Mouse (Mus musculus) midbrain, embryonic 13.5 days (tissue): ENCODE data around the gene Map1lc3b. TPM values are rescaled to one million over a fixed set of nuclear protein-coding genes. Genes with fewer than 3 reads are reported as not detected.
A peak's percentile ranks its signal among the peaks of the same experiment; 100 is the strongest.
"Not testable (repeated sequence)": the region's sequence is repeated elsewhere in the genome, so short reads cannot be mapped to it uniquely, and the experiment has no call there.

ENCODE experiments used
- ATAC-seq: fragments of 200-750 bp; cut with Nextera tagmentation; 2 replicates; pipeline ENCODE4 v1.8.0; 2017; ENCODE audit warnings: mild to moderate bottlenecking, moderate TSS enrichment, moderate library complexity
- H3K27ac ChIP-seq: fragments of 300-500 bp; sonication (generic); 2 replicates; pipeline ENCODE4 v1.5.1; 2015; ENCODE audit warnings: inconsistent platforms, mild to moderate bottlenecking, moderate library complexity
- H3K27me3 ChIP-seq: fragments of 300-500 bp; sonication (generic); 2 replicates; pipeline ENCODE4 v1.6.1; 2015; ENCODE audit warnings: mild to moderate bottlenecking, inconsistent platforms
- H3K36me3 ChIP-seq: fragments of 300-500 bp; sonication (generic); 2 replicates; pipeline ENCODE4 v1.6.1; 2015; ENCODE audit warnings: mild to moderate bottlenecking, inconsistent platforms
- H3K4me1 ChIP-seq: fragments of 300-500 bp; sonication (generic); replicated peaks from 2 replicates; pipeline ENCODE4 v1.6.1; 2015; ENCODE audit warnings: inconsistent platforms
- H3K4me2 ChIP-seq: fragments of 300-500 bp; sonication (generic); replicated peaks from 2 replicates; pipeline ENCODE4 v1.6.1; 2015; ENCODE audit warnings: moderate library complexity, mild to moderate bottlenecking, inconsistent platforms
- H3K4me3 ChIP-seq: fragments of 300-500 bp; sonication (generic); replicated peaks from 2 replicates; pipeline ENCODE4 v1.5.1; 2015; ENCODE audit warnings: mild to moderate bottlenecking, inconsistent platforms
- H3K9ac ChIP-seq: fragments of 300-500 bp; sonication (generic); replicated peaks from 2 replicates; pipeline ENCODE4 v1.6.1; 2015; ENCODE audit warnings: mild to moderate bottlenecking, inconsistent platforms
- H3K9me3 ChIP-seq: fragments of 300-500 bp; sonication (generic); 2 replicates; pipeline ENCODE4 v1.6.1; 2016; ENCODE audit warnings: mild to moderate bottlenecking, inconsistent platforms
- WGBS: fragments of 180-500 bp; shearing (Covaris S2); methylation state at CpG from one replicate; pipeline ENCODE4 v1.1.7; 2015; 5-methylcytosine and 5-hydroxymethylcytosine counted together
- polyA plus RNA-seq: library from polyadenylated mRNA; unstranded; fragments of >200 nt; fragmentation: Nextera tagmentation; extraction: Ambion mirVana; gene quantifications from 2 replicates; pipeline ENCODE4 v1.2.1, GENCODE M21; 2015

Map1lc3b gene
- polyA plus RNA-seq, 1 experiment from 2014 or later: 371 TPM

DNA sequence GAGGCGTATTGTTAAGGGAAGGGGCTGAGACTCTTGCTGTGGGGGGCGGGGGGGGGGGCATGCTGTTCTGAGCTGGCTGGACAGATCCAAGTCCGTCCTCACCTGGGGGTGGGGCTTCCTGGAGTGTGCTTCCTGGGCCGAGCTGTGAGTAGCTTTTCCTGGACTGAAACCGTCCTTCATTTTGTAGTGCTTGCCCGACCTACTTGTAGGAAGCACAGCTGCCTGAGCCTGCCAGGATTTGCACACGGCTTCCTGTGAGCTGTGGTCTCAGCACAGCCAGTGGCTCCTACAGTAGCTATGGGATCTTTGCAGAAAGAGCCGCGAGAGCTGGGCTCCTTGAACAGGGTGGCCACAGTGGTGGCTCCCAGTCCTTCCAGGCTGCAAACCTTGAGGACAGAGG lies 3.8 kb downstream of the Map1lc3b start:
- no peak overlapping the region for H3K27ac ChIP-seq
- peaks cover 50% of the 10 kb centered on the region for H3K36me3 ChIP-seq
- no peak overlapping the region for H3K9ac ChIP-seq
- H3K4me2 ChIP-seq: no peak overlapping the region
- H3K27me3 ChIP-seq: no peaks in the 10 kb centered on the region
- ATAC-seq: no peak
- WGBS: 87% methylated on average over 9 of the region's 9 CpGs
- H3K4me3 ChIP-seq: no peak overlapping the region
- H3K9me3 ChIP-seq: no peaks in the 10 kb centered on the region
- H3K4me1 ChIP-seq: peaks cover 28% of the 10 kb centered on the region

DNA sequence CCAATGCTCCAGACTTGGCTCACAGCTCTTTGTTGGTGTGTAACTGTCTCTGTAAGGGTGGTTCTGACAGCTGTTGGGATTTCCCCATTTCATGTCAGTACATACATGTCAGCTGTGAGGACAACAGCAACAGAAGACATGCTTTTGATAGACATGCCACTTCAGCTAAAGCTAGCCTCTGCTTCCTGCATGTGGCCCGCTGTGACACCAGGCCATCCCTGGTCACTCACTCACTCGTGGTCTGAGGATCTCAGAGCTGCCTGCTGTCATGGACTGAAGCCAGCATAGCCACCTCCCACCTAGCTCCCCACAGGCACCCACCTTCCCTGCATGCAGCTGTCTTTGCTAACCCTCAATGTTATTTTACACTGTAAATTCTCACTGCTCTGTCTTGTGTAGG lies 7.3 kb downstream of the Map1lc3b start:
- not testable (repeated sequence) for H3K4me2 ChIP-seq, H3K27ac ChIP-seq, H3K9me3 ChIP-seq, H3K4me3 ChIP-seq, H3K4me1 ChIP-seq, H3K9ac ChIP-seq, ATAC-seq, H3K27me3 ChIP-seq
- peaks cover 83% of the 10 kb centered on the region for H3K36me3 ChIP-seq
- 80% methylated on average over 2 of the region's 2 CpGs for WGBS

DNA sequence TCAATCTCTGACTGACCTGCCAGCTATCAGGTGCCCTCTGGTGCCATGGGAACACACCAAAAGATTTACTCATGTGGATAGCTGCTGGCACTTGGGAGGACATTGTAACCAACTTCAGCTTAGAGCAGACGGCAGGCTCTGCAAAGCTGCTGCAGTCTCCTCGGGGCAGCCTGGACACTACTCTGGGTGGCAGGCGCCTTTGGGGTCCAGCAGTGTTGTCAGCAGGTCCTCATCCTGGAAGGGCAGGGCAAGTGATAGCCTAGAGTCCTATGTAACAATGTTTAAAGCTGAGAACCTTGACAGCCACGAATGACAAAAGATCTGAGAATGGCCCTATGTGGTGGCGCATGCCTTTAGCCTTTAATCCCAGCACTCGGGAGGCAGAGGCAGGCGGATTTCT lies 8.0 kb downstream of the Map1lc3b start:
- Histone ChIP-seq H3K4me1 (0 out of 2 replicates have a peak, but pooled peaks cover 3% of the 10 kb centered on the region), H3K27ac (no peak overlapping the region), H3K27me3 (no peaks in the 10 kb centered on the region), H3K36me3 (peaks cover 90% of the 10 kb centered on the region), H3K4me2 (no peak overlapping the region), H3K9me3 (no peaks in the 10 kb centered on the region), H3K9ac (no peak overlapping the region), H3K4me3 (no peak overlapping the region)
- 93% methylated on average over 7 of the region's 7 CpGs for WGBS
- ATAC-seq: no peak

DNA sequence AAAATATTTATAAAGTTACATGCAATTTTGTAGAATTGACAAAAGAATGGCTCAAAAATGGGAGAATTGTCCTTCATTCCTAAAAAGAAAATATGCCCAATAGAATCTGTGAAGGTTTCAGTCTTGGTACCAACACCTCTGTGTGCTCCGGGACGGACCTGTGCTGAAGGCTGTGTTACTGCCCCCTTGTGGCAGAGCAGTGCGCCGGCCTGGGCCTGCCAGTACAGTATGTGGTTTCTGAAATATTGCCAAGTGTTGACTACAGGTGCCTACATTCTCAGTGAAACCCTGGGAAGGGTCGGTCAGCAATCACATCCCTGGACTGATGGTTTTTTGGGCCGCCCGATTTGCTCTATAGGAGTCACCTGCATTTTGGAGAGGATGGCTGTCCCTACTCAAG lies 8.7 kb downstream of the Map1lc3b start:
- no peak overlapping the region for H3K4me3 ChIP-seq
- no peak overlapping the region for H3K4me2 ChIP-seq
- 43% methylated on average over 7 of the region's 7 CpGs for WGBS
- H3K9ac ChIP-seq: no peak overlapping the region
- peak; percentile 82 for ATAC-seq
- H3K4me1 ChIP-seq: no peaks in the 10 kb centered on the region
- peaks cover 87% of the 10 kb centered on the region for H3K36me3 ChIP-seq
- H3K9me3 ChIP-seq: no peaks in the 10 kb centered on the region
- H3K27me3 ChIP-seq: no peaks in the 10 kb centered on the region
- no peak overlapping the region for H3K27ac ChIP-seq

DNA sequence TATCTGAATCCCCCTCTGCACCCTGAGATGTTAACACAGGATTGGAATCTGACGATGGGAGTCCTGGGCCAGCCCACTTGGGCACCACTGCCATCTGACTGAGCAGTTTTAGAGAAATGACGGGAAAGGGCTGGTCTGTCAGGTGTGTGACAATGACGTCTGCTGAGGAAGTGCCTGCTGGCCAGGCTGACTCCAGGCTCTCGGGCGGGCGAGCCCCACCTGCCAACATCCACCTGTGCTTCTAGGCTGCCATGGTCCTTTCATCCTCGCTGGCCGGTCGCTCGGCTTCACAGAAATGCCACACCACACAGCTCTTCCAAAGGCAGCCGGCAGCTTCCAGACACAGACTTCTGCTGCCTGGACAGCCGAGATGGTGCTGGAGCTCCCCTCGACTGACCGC lies 9.7 kb downstream of the Map1lc3b start:
- no peaks in the 10 kb centered on the region for H3K9me3 ChIP-seq
- peaks cover 87% of the 10 kb centered on the region for H3K36me3 ChIP-seq
- no peaks in the 10 kb centered on the region for H3K4me1 ChIP-seq
- H3K9ac ChIP-seq: no peak overlapping the region
- no peak overlapping the region for H3K27ac ChIP-seq
- H3K27me3 ChIP-seq: no peaks in the 10 kb centered on the region
- ATAC-seq: no peak
- no peak overlapping the region for H3K4me3 ChIP-seq
- no peak overlapping the region for H3K4me2 ChIP-seq
- 94% methylated on average over 14 of the region's 14 CpGs for WGBS

DNA sequence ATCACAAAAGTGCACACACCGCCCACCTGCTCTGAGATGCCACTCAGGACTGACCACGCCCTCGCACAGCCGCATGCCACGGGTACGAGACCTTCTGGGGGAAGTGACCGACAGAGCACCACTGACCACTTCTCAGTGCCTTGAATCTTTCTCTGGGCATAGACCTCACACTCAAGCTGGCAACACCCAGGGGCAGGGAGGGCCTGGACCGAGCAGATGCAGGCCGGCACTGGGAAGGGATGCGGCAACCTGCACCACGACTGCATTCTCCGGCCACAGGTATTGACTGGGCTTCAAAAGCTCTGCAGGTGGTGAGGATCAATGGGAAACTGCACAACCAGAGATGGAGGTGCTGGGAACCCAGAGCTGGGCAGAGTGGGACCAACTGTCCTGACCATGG lies 12.2 kb downstream of the Map1lc3b start:
- no peak overlapping the region for H3K9ac ChIP-seq
- H3K36me3 ChIP-seq: peaks cover 91% of the 10 kb centered on the region
- WGBS: 94% methylated on average over 12 of the region's 12 CpGs
- ATAC-seq: no peak
- H3K27me3 ChIP-seq: no peaks in the 10 kb centered on the region
- no peaks in the 10 kb centered on the region for H3K4me1 ChIP-seq
- no peak overlapping the region for H3K4me2 ChIP-seq
- no peak overlapping the region; the same call in 1 of the 2 replicates for H3K27ac ChIP-seq
- no peaks in the 10 kb centered on the region for H3K9me3 ChIP-seq
- H3K4me3 ChIP-seq: no peak overlapping the region

DNA sequence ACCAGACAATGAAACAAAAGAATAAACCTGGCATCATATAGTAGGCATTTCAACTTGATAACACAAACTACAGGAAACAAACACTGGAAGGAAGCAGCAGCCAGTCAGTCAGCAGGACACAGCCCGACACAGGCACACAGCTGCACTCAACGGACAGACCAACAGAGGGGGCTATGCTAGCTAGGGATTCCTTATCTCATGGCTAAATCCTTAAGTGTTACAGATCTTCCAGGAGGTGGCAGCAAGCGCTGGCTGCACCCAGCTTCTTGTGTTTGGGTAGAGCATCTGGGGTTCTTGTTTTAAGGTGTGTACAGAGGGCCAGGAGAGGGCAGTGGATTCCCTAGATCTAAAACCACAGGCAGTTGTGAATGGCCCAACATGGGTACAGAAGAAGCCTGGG lies 12.7 kb downstream of the Map1lc3b start:
- peak; percentile 34; the same call in 1 of the 2 replicates for ATAC-seq
- WGBS: 27% methylated on average over 3 of the region's 3 CpGs

DNA sequence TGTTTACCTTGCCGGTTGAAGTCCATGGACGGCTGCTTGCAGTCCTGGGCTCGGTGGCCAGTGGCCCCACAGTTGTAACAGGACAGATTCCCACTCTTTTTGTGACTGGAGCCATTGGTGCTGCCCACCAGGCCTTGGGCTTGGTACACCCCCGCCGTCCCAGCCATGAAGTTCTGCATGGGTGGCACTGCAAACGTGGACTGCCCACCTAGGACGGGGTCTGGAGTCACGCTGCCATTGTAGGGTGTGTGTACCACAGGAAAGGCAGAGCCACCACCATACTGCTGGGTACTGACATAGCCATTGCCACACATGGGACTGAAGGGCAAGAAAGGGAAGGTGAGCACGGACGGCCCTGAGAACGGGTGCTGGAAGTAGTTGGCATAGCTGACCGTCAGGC lies 13.6 kb downstream of the Map1lc3b start:
- H3K4me1 ChIP-seq: no peaks in the 10 kb centered on the region
- no peak for ATAC-seq
- no peaks in the 10 kb centered on the region for H3K27me3 ChIP-seq
- no peak overlapping the region for H3K4me3 ChIP-seq
- no peaks in the 10 kb centered on the region for H3K9me3 ChIP-seq
- no peak overlapping the region for H3K4me2 ChIP-seq
- H3K9ac ChIP-seq: no peak overlapping the region
- 96% methylated on average over 12 of the region's 12 CpGs for WGBS
- H3K27ac ChIP-seq: no peak overlapping the region
- H3K36me3 ChIP-seq: peaks cover 95% of the 10 kb centered on the region

More for the DNA sequence above, 12.7 kb downstream of the Map1lc3b start:
- Histone ChIP-seq H3K4me3 (no peak overlapping the region), H3K27ac (no peak overlapping the region; the same call in 1 of the 2 replicates), H3K4me2 (no peak overlapping the region), H3K9ac (no peak overlapping the region), H3K4me1 (no peaks in the 10 kb centered on the region), H3K9me3 (no peaks in the 10 kb centered on the region), H3K27me3 (no peaks in the 10 kb centered on the region), H3K36me3 (peaks cover 91% of the 10 kb centered on the region)

DNA sequence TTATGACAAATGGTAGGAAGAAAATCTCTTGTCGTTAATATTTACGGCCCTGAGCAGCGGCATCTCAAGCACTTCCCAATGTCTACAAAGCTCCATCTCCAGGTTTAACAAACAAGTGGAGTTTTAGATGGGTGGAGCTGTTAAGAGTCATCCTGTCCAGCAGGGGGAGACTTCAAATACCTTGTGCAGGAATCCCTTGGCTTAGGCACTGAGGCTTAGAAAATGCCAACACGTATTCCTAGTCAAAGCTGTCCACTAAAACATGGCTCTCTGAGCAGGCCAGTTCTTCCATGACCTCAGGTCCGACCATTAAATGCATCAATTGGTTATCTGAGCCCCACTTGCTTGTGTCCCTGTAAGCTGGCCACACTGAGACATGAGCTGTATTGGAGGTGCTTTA lies 17.5 kb downstream of the Map1lc3b start:
- ATAC-seq: no peak
- H3K4me2 ChIP-seq: no peak overlapping the region
- H3K27me3 ChIP-seq: no peaks in the 10 kb centered on the region
- H3K36me3 ChIP-seq: peaks cover 83% of the 10 kb centered on the region
- no peak overlapping the region for H3K27ac ChIP-seq
- no peaks in the 10 kb centered on the region for H3K4me1 ChIP-seq
- WGBS: 97% methylated on average over 5 of the region's 5 CpGs
- H3K4me3 ChIP-seq: no peak overlapping the region
- H3K9me3 ChIP-seq: no peaks in the 10 kb centered on the region
- no peak overlapping the region for H3K9ac ChIP-seq

DNA sequence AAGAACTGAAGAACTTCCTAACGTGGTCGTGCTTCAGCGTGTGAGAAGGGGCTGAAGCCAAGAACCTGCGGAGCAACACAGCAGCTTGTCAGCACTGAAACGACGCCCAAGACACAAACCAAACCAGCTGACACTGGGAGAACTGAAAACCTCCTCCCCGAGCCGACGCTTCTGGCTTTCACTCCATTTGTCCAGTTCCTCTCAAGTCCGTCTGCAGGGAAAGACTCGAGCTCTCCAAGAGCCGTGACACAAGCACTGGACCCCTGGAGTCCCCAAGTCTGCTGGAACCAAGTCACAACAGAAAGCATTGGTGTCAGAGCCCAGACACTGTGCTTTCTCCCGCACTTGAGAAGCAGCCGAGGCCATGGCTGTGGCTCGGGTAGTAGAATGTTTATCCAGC lies 19.1 kb downstream of the Map1lc3b start:
- no peak for ATAC-seq
- no peak overlapping the region for H3K4me3 ChIP-seq
- no peaks in the 10 kb centered on the region for H3K9me3 ChIP-seq
- no peak overlapping the region for H3K4me2 ChIP-seq
- peaks cover 3% of the 10 kb centered on the region; the same call in 1 of the 2 replicates for H3K4me1 ChIP-seq
- peaks cover 69% of the 10 kb centered on the region for H3K36me3 ChIP-seq
- no peak overlapping the region for H3K27ac ChIP-seq
- H3K27me3 ChIP-seq: no peaks in the 10 kb centered on the region
- no peak overlapping the region for H3K9ac ChIP-seq
- 93% methylated on average over 15 of the region's 15 CpGs for WGBS

DNA sequence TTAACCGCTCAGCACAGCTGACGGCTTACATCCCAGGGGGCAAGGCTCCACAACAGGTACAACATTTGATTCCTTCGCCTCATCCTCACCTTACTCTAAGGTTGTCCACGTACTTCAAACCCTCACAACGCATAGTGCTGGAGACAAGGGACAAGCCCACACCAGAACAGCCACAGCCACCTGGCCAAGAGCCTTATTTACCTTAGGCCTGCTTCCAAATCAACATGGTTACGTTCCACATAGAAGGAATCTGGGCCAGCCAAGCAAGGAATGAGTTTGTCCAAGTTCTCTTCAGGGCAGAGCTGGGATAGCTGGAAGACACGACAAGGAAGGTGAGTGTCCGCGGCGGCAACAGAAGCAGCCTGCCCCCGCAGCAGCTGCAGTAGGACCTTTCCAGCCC lies 19.8 kb downstream of the Map1lc3b start:
- Histone ChIP-seq H3K4me3 (no peak overlapping the region), H3K9me3 (no peaks in the 10 kb centered on the region), H3K4me2 (no peak overlapping the region), H3K27me3 (no peaks in the 10 kb centered on the region), H3K27ac (no peak overlapping the region), H3K4me1 (peaks cover 3% of the 10 kb centered on the region; the same call in 1 of the 2 replicates), H3K9ac (no peak overlapping the region), H3K36me3 (peaks cover 63% of the 10 kb centered on the region)
- 94% methylated on average over 11 of the region's 11 CpGs for WGBS
- no peak for ATAC-seq

DNA sequence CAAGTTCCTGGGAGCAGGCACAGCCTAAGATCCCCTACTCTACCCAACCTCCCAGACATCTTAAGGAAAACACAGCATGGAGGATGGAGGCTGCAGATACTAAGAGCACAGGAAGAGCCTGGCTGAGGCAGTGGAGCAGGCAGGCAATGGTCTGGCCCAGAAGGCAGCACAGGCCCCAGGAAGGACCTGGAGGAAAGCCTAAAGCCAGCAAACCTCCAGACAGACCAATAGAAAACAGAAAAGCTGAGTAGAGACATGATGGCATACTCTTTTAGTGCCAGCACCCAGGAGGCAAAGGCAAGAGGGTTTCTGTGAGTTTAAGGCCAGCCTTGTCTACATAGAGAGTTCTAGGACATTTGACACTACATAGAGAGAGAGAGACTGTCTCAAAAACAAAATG lies 23.3 kb downstream of the Map1lc3b start:
- Histone ChIP-seq H3K9me3 (no peaks in the 10 kb centered on the region), H3K4me2 (no peak overlapping the region), H3K9ac (no peak overlapping the region), H3K36me3 (peaks cover 59% of the 10 kb centered on the region), H3K27me3 (no peaks in the 10 kb centered on the region), H3K4me1 (peaks cover 3% of the 10 kb centered on the region; the same call in 1 of the 2 replicates), H3K27ac (no peak overlapping the region; the same call in 1 of the 2 replicates), H3K4me3 (no peak overlapping the region)
- no peak for ATAC-seq

DNA sequence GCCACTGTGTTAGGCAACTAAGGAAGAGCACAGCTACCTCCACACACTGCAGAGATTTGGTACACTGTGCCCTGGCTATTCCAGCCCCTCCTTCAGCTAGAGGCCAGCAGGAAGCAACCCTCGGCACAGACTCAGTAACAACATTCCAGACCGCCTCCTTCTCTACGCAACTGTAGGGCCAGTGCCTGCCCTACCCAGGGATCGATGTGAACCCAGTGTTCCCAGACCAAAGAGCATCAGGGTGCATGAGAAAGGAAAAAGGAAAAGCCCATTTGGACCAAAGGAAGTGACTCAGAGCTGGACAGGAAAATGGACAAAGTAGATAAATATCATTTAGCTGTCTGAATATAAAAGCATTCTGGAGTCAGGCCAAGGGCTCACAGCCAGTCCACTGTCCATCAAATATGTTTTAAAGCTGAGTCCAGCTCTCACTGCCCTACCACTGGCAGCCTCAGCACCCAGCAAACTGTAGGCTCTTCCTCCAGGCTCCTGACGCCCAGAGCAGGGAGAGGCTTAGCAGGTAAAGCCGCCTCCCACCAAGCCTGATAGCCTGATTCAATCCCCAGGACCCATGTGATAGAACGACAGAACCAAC lies 29.3 kb downstream of the Map1lc3b start:
- WGBS: 77% methylated on average over 7 of the region's 7 CpGs
- ATAC-seq: no peak
- Histone ChIP-seq H3K27me3 (no peaks in the 10 kb centered on the region), H3K4me2 (no peak overlapping the region), H3K9me3 (no peaks in the 10 kb centered on the region), H3K4me3 (no peak overlapping the region), H3K36me3 (peaks cover 34% of the 10 kb centered on the region), H3K4me1 (peaks cover 35% of the 10 kb centered on the region), H3K27ac (0 out of 2 replicates have a peak overlapping the region, but pooled peaks have one; percentile 15), H3K9ac (0 out of 2 replicates have a peak overlapping the region, but pooled peaks have one; percentile 3)
